Mouse (Mus musculus) ES-Bruce4 (cell line): ENCODE measurements at regions not wholly inside any gene's neighbourhood (a gene's known extent, or its start where the extent isn't known, plus 50 kb on each side); places are given as distances from the start of the nearest gene placed in this dataset.

ENCODE experiments used
- CTCF ChIP-seq: IDR thresholded peaks from one replicate; pipeline ENCODE4 v1.8.1; 2011; ENCODE audit warnings: low read depth, low read length
- EP300 ChIP-seq: IDR thresholded peaks from 2 replicates; pipeline ENCODE4 v1.6.1; 2011; ENCODE audit warnings: low read depth, low read length; ENCODE audit not compliant: insufficient read depth
- POLR2A ChIP-seq: IDR thresholded peaks from one replicate; pipeline ENCODE4 v1.8.1; 2011; ENCODE audit warnings: low read length; ENCODE audit not compliant: insufficient read depth

DNA sequence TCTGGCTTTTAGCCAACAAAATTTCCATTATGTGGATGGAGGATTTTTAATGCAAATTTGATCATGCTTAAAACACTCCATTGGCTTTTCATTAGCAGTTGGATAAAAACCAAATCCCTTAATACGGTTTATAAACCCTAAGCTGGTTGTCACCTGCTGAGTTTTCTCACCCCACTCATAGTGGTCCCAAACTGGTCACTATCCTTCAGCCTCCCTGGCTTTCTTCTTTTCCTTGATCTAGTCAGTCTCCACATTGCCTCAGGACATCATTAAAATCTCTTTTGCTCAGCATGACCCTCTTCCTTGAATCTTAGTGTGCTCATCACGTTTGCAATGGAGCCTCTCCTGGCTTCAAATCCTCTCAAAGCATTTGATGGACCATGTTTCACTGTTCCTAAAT is 340.9 kb upstream of the Cntn3 start:
- no peak for TF ChIP-seq CTCF
- no peak for TF ChIP-seq POLR2A
- no peak for TF ChIP-seq EP300
